Mouse (Mus musculus) heart, embryonic 13.5 days (tissue): ENCODE results near the gene Pard3. TPM values are rescaled to one million over a fixed set of nuclear protein-coding genes. Genes with fewer than 3 reads are reported as not detected.

Experiments used
- ATAC-seq: fragments of 200-750 bp; cut with Nextera tagmentation; 2 replicates; pipeline ENCODE4 v1.8.0; 2017; ENCODE audit warnings: moderate TSS enrichment; ENCODE audit not compliant: insufficient number of reproducible peaks, low FRiP score, low TSS enrichment; ENCODE audit errors: extremely low read depth
- H3K27ac ChIP-seq: fragments of 300-500 bp; sonication (generic); replicated peaks from 2 replicates; pipeline ENCODE4 v1.5.1; 2015; ENCODE audit warnings: moderate library complexity, mild to moderate bottlenecking, inconsistent platforms
- H3K27me3 ChIP-seq: fragments of 300-500 bp; sonication (generic); replicated peaks from 2 replicates; pipeline ENCODE4 v1.6.1; 2015; ENCODE audit warnings: mild to moderate bottlenecking, inconsistent platforms
- H3K36me3 ChIP-seq: fragments of 300-500 bp; sonication (generic); 2 replicates; pipeline ENCODE4 v1.6.1; 2015; ENCODE audit warnings: mild to moderate bottlenecking, inconsistent platforms
- H3K4me1 ChIP-seq: fragments of 300-500 bp; sonication (generic); 2 replicates; pipeline ENCODE4 v1.6.1; 2015; ENCODE audit warnings: inconsistent platforms
- H3K4me2 ChIP-seq: fragments of 300-500 bp; sonication (generic); 2 replicates; pipeline ENCODE4 v1.6.1; 2015; ENCODE audit warnings: inconsistent platforms, mild to moderate bottlenecking, moderate library complexity
- H3K4me3 ChIP-seq: fragments of 300-500 bp; sonication (generic); 2 replicates; pipeline ENCODE4 v1.5.1; 2015; ENCODE audit warnings: moderate library complexity, mild to moderate bottlenecking, inconsistent platforms
- H3K9ac ChIP-seq: fragments of 300-500 bp; sonication (generic); 2 replicates; pipeline ENCODE4 v1.6.1; 2015; ENCODE audit warnings: inconsistent platforms, mild to moderate bottlenecking, moderate library complexity
- H3K9me3 ChIP-seq: fragments of 300-500 bp; sonication (generic); 2 replicates; pipeline ENCODE4 v1.6.1; 2016; ENCODE audit warnings: inconsistent platforms
- WGBS: fragments of 180-500 bp; shearing (Covaris S2); methylation state at CpG from one replicate; pipeline ENCODE4 v1.1.7; 2015; ENCODE audit warnings: mixed read lengths; 5-methylcytosine and 5-hydroxymethylcytosine counted together
- polyA plus RNA-seq: library from polyadenylated mRNA; unstranded; fragments of >200 nt; fragmentation: Nextera tagmentation; extraction: Ambion mirVana; gene quantifications from 2 replicates; pipeline ENCODE4 v1.2.1, GENCODE M21; 2015

Gene Pard3
- polyA plus RNA-seq, 1 experiment from 2014 or later, result 15.0 TPM

DNA sequence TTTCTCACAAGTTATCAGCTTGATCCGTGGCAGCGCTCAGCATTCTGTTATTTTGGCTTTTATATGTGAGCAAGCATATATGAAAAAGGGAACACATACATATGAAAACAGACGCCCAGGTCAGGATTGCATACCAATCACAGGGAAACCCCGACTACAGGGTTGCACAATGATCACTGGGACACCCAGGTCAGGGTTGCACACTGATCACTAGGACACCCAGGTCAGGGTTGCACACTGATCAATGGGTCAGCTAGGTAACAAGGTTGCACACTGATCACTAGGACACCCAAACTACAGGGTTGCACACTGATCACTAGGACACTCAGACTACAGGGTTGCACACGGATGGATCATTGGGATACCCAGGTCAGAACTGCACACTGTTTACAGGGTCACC, 228.6 kb downstream of the Pard3 start:
- Histone ChIP-seq H3K27me3 (no peaks in the 10 kb centered on the region), H3K4me1 (no peaks in the 10 kb centered on the region), H3K4me3 (no peak overlapping the region), H3K9ac (no peak overlapping the region), H3K36me3 (no peaks in the 10 kb centered on the region), H3K27ac (no peak overlapping the region), H3K9me3 (no peaks in the 10 kb centered on the region), H3K4me2 (no peak overlapping the region)
- ATAC-seq, result no peak
- WGBS, result 90% methylated on average over 5 of the region's 5 CpGs

DNA sequence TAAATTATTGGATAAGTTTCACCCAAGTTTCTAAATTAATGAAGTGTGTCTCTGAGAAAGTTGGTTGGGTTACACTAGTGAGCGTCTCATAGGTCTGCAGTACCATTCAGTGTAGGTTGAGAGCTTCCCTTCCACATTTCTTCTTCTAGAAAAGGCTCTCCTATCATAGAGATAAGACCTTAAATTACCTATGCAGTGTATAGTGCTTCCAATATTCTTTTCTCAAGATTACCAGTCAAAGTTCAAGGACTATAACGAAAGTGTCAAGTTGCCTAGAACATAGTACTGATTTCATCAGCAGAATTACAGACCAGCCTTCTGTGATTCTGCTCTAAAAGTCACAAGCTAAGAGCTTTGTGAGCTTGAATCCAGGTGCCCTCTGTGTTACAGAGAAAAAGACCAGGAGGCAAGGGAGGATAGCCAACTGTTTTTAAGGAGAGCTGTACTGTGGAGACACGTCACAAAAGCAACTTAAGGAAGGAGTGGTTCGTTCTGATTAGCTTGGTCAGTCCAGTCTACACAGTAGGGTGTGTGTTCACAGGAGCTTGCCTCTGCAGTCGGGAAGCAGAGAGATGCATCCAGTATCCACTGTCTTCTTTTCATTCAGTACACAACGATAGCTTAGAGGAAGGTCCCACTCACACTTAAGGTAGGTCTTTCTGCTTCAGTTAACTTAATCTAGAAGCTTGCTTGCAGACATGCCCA, 229.5 kb downstream of the Pard3 start:
- Histone ChIP-seq H3K27me3 (no peaks in the 10 kb centered on the region), H3K36me3 (no peaks in the 10 kb centered on the region), H3K4me2 (no peak overlapping the region), H3K4me3 (no peak overlapping the region), H3K27ac (no peak overlapping the region), H3K9ac (no peak overlapping the region), H3K4me1 (peaks cover 4% of the 10 kb centered on the region), H3K9me3 (no peaks in the 10 kb centered on the region)
- WGBS, result 67% methylated on average over 6 of the region's 6 CpGs
- no peak for ATAC-seq

DNA sequence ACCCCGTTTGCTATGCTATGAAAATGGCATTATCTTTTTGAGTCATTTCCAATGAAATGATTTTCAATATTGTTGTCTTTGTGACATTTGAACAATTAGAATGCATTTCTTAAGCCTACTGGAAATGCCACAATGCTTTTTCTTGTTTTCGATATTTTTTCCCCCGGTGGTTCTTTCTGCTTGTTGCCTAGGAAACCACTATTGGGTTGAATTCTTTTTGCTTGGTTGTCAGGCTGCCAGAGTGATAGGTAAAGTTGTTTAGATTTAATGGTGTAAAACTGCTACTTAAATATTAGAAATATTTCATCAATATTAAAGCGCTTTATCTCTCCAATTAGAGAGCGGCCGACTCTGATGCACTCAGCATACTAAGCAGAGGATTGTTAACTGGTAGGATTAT, 230.4 kb downstream of the Pard3 start:
- no peak for ATAC-seq
- Histone ChIP-seq H3K27ac (no peak overlapping the region), H3K9me3 (no peaks in the 10 kb centered on the region), H3K4me2 (no peak overlapping the region), H3K9ac (no peak overlapping the region), H3K36me3 (no peaks in the 10 kb centered on the region), H3K4me1 (peaks cover 9% of the 10 kb centered on the region), H3K27me3 (no peaks in the 10 kb centered on the region), H3K4me3 (no peak overlapping the region)
- 88% methylated on average over 6 of the region's 6 CpGs for WGBS

DNA sequence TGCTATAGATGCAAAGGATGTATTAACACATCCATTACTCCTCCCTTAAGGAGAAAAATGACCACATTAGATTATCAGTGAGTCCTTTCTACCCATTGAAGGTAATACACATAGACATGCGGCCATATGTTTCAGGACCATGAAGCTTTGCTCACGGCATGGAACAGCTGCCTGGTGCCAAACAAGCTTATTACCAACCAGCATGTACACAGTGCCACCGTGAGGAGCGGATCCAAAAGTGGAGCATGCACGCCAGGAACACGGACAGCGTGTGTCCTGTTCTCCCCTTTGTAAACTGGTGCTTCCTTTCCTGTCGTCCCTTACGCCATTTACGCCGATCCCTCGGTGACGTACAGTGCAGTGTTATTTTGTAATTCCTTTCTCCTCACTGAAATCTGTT, 232.2 kb downstream of the Pard3 start:
- no peak overlapping the region for H3K9ac ChIP-seq
- no peak overlapping the region for H3K4me3 ChIP-seq
- no peak for ATAC-seq
- no peaks in the 10 kb centered on the region; the same call in 1 of the 2 replicates for H3K9me3 ChIP-seq
- no peaks in the 10 kb centered on the region for H3K36me3 ChIP-seq
- H3K4me1 ChIP-seq, result peaks cover 9% of the 10 kb centered on the region
- no peaks in the 10 kb centered on the region for H3K27me3 ChIP-seq
- WGBS, result 90% methylated on average over 13 of the region's 13 CpGs
- H3K27ac ChIP-seq, result no peak overlapping the region
- no peak overlapping the region for H3K4me2 ChIP-seq

DNA sequence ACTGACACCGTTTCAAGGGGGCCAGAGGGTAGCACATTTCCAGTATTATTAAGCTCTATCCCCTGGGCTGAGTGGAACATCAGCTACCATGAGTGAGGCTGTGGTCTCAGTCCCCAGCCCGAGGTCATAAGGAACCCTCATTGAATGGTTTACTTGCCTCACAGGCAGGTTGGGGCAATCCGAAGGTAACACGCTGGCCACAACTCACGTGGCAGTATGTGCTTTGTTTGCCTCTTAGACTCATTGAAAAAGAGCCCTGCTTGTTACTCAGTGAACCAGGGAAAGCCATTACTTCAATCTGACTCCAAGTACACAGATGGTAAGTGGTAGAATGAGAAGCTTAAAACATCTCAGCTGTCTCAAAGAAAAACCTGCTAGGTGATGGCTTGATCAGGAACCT, 236.8 kb downstream of the Pard3 start:
- no peak overlapping the region for H3K9ac ChIP-seq
- peaks cover 25% of the 10 kb centered on the region for H3K4me1 ChIP-seq
- no peaks in the 10 kb centered on the region for H3K27me3 ChIP-seq
- H3K27ac ChIP-seq, result no peak overlapping the region
- H3K9me3 ChIP-seq, result no peaks in the 10 kb centered on the region; the same call in 1 of the 2 replicates
- no peaks in the 10 kb centered on the region for H3K36me3 ChIP-seq
- no peak for ATAC-seq
- H3K4me3 ChIP-seq, result no peak overlapping the region
- H3K4me2 ChIP-seq, result no peak overlapping the region
- WGBS, result 87% methylated on average over 5 of the region's 5 CpGs

DNA sequence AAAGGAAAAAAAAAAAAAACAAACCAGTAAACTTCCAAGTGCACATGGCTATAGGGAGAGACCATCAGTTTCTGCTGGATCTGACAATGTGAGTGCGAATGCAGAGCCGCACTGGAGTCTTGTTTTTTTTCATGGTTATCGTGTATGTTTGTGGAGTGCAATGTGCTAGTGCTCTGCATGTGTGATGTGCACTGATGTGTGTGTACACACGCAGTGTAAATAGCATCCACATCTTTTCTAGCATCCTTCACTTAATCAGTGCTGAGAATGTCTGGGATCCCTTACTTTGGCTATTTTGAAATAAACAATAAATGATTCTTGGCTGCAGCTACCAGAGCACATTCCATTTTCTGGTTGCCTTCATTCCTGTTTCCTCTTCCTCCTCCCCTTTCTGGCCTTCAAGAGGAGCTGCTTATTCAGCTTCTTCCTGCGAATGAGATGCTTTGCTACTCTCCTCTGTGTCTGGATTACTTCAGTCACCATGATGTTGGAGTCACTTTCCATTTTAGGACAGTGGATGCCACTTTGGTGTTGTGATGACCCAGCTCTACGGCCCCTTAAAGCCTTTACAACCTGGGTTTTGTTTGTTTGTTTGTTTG, 239.3 kb downstream of the Pard3 start:
- no peaks in the 10 kb centered on the region for H3K36me3 ChIP-seq
- no peak overlapping the region for H3K4me3 ChIP-seq
- H3K27me3 ChIP-seq, result no peaks in the 10 kb centered on the region
- H3K9ac ChIP-seq, result no peak overlapping the region
- 66% methylated on average over 6 of the region's 6 CpGs for WGBS
- no peak overlapping the region for H3K4me2 ChIP-seq
- H3K4me1 ChIP-seq, result peaks cover 32% of the 10 kb centered on the region
- no peak overlapping the region for H3K27ac ChIP-seq
- ATAC-seq, result no peak
- H3K9me3 ChIP-seq, result no peaks in the 10 kb centered on the region; the same call in 1 of the 2 replicates

DNA sequence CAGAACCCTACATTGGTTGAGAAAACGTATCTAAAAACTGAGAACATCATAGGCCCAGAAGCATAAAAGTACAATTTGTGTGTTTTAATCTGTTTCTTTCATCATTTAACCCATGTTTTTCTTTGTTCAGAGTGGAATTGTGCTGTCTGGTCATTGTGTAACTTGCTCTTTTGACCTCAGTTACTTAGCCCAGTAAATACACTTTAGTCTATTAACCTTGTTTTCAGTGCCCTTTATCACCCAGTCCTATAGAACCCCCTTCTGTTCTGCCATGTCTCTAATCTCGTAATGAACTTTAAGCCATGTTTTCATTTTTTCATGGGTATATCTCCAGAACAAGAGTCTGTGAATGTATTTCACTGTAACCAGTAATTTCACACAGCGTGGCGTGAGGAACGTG, 243.3 kb downstream of the Pard3 start:
- ATAC-seq, result no peak
- Histone ChIP-seq H3K4me1 (peaks cover 25% of the 10 kb centered on the region), H3K4me3 (no peak overlapping the region), H3K27me3 (no peaks in the 10 kb centered on the region), H3K27ac (no peak overlapping the region), H3K4me2 (no peak overlapping the region), H3K36me3 (peaks cover 4% of the 10 kb centered on the region), H3K9me3 (no peaks in the 10 kb centered on the region), H3K9ac (no peak overlapping the region)
- 81% methylated on average over 5 of the region's 5 CpGs for WGBS

DNA sequence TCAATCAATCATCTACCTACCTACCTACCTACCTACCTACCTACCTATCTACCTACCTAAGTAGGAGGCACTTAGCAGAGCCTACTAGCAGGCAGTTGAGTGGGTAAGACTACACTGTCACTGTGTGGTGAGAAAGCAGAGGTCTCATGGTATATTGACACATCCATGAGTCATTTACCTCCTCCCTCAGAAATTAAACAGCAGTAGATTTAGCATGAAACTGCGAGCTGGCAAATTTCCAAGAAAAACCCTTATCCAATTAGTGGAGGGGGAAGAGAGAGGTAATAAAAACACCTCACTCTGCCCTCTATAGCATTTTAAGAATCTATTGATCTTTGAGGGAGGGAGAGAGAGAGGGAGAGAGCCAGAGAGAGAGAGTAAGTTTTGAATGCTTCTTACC, 245.7 kb downstream of the Pard3 start:
- no peak overlapping the region for H3K4me3 ChIP-seq
- H3K36me3 ChIP-seq, result peaks cover 4% of the 10 kb centered on the region
- H3K27me3 ChIP-seq, result no peaks in the 10 kb centered on the region
- H3K4me2 ChIP-seq, result no peak overlapping the region
- no peak overlapping the region for H3K9ac ChIP-seq
- no peak for ATAC-seq
- no peak overlapping the region for H3K27ac ChIP-seq
- 61% methylated on average over 1 of the region's 1 CpGs for WGBS
- peaks cover 21% of the 10 kb centered on the region for H3K4me1 ChIP-seq
- no peaks in the 10 kb centered on the region for H3K9me3 ChIP-seq

DNA sequence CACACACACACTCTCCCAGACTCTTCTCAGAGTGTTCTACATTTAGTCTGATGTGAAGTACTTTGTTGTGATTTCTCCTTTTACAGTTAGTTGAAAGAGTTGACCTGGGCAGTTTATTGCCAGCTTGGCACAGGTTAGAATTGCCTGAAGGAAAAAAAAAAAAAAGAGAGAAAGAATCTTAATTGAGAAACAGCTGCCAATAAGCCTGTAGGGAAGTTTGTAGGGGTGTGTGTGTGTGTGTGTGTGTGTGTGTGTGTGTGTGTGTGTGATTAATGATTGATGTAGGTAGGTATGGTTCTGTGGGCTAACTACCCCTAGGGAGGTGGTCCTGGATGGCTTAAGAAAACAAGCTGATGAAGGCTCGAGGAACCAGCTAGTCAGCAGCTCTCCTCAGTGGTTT, 252.1 kb downstream of the Pard3 start:
- WGBS, result 33% methylated on average over 1 of the region's 1 CpGs
- Histone ChIP-seq H3K27ac (no peak overlapping the region), H3K36me3 (no peaks in the 10 kb centered on the region), H3K4me1 (peaks cover 39% of the 10 kb centered on the region), H3K4me3 (no peak overlapping the region), H3K9me3 (no peaks in the 10 kb centered on the region), H3K9ac (no peak overlapping the region), H3K4me2 (no peak overlapping the region), H3K27me3 (no peaks in the 10 kb centered on the region)
- ATAC-seq, result no peak

DNA sequence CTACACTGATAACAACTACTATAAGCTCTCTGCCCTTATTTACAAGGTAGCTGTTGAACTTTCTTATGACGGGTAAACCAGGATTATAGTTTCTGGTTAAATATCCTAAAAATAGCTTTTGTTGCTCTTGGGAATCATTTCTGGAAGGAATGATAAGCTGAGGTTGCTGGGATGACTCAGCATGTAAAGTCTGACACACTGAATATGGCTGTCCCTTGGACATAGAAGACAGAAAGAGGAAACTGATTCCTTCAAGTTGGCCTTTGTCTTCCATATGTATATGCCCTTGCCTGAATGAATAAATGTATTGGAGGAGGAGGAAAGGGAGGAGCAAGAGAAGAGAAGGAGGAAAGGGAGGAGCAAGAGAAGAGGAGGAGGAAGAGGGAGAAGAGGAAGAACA, 254.2 kb downstream of the Pard3 start:
- Histone ChIP-seq H3K27me3 (no peaks in the 10 kb centered on the region), H3K4me2 (no peak overlapping the region), H3K4me3 (no peak overlapping the region), H3K9me3 (no peaks in the 10 kb centered on the region), H3K36me3 (no peaks in the 10 kb centered on the region), H3K4me1 (peaks cover 39% of the 10 kb centered on the region), H3K9ac (no peak overlapping the region), H3K27ac (no peak overlapping the region)
- no peak for ATAC-seq
- 27% methylated on average over 1 of the region's 1 CpGs for WGBS

DNA sequence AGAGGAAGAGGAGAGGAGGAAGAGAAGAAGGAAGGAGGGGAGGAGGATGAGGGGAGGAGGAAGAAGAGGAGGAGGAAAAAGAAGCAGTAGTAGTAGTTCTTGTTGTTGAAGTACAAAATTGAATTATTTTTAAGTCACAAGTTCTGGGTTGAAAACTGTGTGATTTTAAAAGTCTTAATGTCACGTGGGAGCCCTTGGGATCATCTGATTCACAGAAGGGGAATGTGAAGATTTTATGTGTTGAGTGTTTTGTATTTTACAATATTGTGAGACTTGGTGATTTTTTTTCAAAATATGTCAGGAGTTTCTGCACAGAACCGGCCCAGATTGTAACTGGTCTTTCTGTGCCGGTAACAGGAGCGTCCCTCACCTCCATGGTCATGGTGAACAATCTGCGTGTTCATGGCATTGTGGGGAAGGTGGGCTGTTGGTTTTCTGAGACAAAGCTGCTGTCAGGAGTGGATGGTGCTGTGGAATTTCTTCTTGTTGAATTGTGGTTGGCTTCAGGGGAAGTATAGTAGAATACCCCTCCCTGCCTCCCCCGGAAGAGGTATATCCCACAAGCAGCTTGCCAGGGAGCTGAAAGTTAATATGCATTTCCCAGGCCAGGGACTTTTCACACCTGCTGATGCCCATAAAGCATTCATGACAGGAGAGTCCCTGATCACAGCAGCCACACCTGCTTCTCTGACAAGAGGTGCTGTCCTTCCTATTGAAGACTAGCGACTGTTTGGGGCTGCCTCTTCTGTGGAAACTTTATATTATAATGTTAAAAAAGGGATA, 254.9 kb downstream of the Pard3 start:
- Histone ChIP-seq H3K9me3 (no peaks in the 10 kb centered on the region), H3K27me3 (no peaks in the 10 kb centered on the region), H3K4me2 (no peak overlapping the region), H3K4me1 (peaks cover 34% of the 10 kb centered on the region), H3K4me3 (no peak overlapping the region), H3K27ac (no peak overlapping the region), H3K36me3 (no peaks in the 10 kb centered on the region), H3K9ac (no peak overlapping the region)
- 80% methylated on average over 7 of the region's 7 CpGs for WGBS
- ATAC-seq, result no peak
